17 mouse cellular contexts compared by ENCODE assay signal in the genomic region with DNA sequence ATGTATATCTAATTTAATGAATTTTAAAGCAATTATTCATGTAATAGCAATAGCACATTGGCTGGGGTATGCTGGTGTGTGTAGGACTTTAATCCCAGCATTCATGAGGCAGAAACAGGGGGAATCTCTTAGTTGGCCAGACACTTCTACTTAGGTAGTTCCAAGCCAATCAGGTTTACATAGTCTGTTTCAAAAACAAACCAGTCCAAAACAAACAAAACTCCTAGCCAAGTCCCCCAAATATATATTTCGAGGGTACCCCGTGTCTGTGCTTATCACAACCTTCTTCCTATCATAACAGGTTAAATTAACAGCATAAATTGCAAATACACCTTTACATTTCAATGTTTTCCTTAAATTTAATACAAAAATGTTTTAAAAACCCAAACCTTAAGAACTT. TPM values are rescaled to one million over a fixed set of nuclear protein-coding genes. Genes with fewer than 3 reads are reported as not detected.
DNase-seq lines count a peak whose midpoint lies in the region; ATAC-seq and TF ChIP-seq lines count a peak whose summit lies in the region.
"Had no signal": no experiment of that assay in that cellular context is flagged by ENCODE, and none has a peak within 500 bp of the region (broad histone marks: within the 10 kb centered on the region; RNA-seq: fewer than 3 reads in every experiment).

No protein-coding gene starts in this region.

- no peak overlapping the region for H3K9ac ChIP-seq in heart, adult 2 months (ENCODE audit: low read depth, low read length)
- H3K9ac ChIP-seq in lung, embryonic 14.5 days: no peak overlapping the region
- H3K9ac ChIP-seq in hindbrain, embryonic 14.5 days: no peak overlapping the region

- TF ChIP-seq POLR2A in heart, adult 2 months (IDR thresholded peaks at IDR 0.05; ENCODE audit: insufficient read depth, low read depth, low read length): no peak
- TF ChIP-seq POLR2A in myocyte (IDR thresholded peaks at IDR 0.05; ENCODE audit: insufficient read length, low read depth): no peak

- H3K4me2 ChIP-seq in lung, embryonic 14.5 days: peak overlapping the region; percentile 78
- peak overlapping the region; percentile 58 for H3K4me2 ChIP-seq in hindbrain, embryonic 14.5 days (replicated peaks)
- H3K4me2 ChIP-seq in myocyte (ENCODE audit: low read depth): peak overlapping the region; percentile 76

- no peak for ATAC-seq in lung, embryonic 14.5 days (ENCODE audit: insufficient read depth)
- ATAC-seq in hindbrain, embryonic 14.5 days (ENCODE audit: low FRiP score): no peak

- peak overlapping the region; percentile 96; the same call in 1 of the 2 replicates for H3K27ac ChIP-seq in heart, adult 2 months
- no peak overlapping the region for H3K27ac ChIP-seq in lung, embryonic 14.5 days (ENCODE audit: low read depth)
- H3K27ac ChIP-seq in hindbrain, embryonic 14.5 days: no peak overlapping the region; the same call in 1 of the 2 replicates

- H3K4me3 ChIP-seq in heart, adult 2 months: peak overlapping the region; percentile 56
- no peak overlapping the region for H3K4me3 ChIP-seq in lung, embryonic 14.5 days (ENCODE audit: low read depth, low read length)
- no peak overlapping the region; the same call in 1 of the 2 replicates for H3K4me3 ChIP-seq in hindbrain, embryonic 14.5 days (replicated peaks; ENCODE audit: low read length)
- peak overlapping the region; percentile 95 for H3K4me3 ChIP-seq in myocyte

- peaks cover 2% of the 10 kb centered on the region for H3K79me2 ChIP-seq in heart, adult 2 months (replicated peaks; ENCODE audit: control insufficient read depth, insufficient read depth, low read length)
- peaks cover 36% of the 10 kb centered on the region for H3K79me2 ChIP-seq in myocyte (ENCODE audit: control insufficient read depth, insufficient read depth)

- DNase-seq in heart, adult 2 months: no peak
- no peak for DNase-seq in heart, postnatal 36 days
- no peak for DNase-seq in lung, embryonic 14.5 days
- DNase-seq in lung, postnatal 25 days (ENCODE audit: low spot score): no peak
- DNase-seq in hindbrain, embryonic 14.5 days (ENCODE audit: low spot score): no peak
- DNase-seq in thymus, postnatal 4 days: no peak
- no peak for DNase-seq in gastrocnemius, adult 8-10 months (ENCODE audit: low spot score in 2 of 2)
- DNase-seq: adrenal gland, postnatal 14 days; B cell, adult 2 months; cerebellum, adult 11 months had no signal

- no peak for TF ChIP-seq CTCF in heart, adult 2 months (IDR thresholded peaks at IDR 0.05)
- no peak for TF ChIP-seq CTCF in lung, embryonic 14.5 days (IDR thresholded peaks at IDR 0.05; ENCODE audit: low read depth)

- H3K27me3 ChIP-seq in heart, adult 2 months (ENCODE audit: control insufficient read depth, insufficient read depth, low read length): no peaks in the 10 kb centered on the region
- no peaks in the 10 kb centered on the region for H3K27me3 ChIP-seq in lung, embryonic 14.5 days (ENCODE audit: insufficient read depth, low read length)
- no peaks in the 10 kb centered on the region for H3K27me3 ChIP-seq in hindbrain, embryonic 14.5 days (ENCODE audit: control insufficient read depth, insufficient read depth, low read length)
- H3K27me3 ChIP-seq in myocyte (ENCODE audit: control insufficient read depth, insufficient read depth, insufficient read length): no peaks in the 10 kb centered on the region
- H3K27me3 ChIP-seq: Patski had no signal

- peaks cover 6% of the 10 kb centered on the region for H3K4me1 ChIP-seq in heart, adult 2 months (ENCODE audit: control insufficient read depth, insufficient read depth, low read length)
- no peaks in the 10 kb centered on the region for H3K4me1 ChIP-seq in lung, embryonic 14.5 days (ENCODE audit: insufficient read depth)
- H3K4me1 ChIP-seq in hindbrain, embryonic 14.5 days (replicated peaks; ENCODE audit: control insufficient read depth, insufficient read depth, low read length): peaks cover 11% of the 10 kb centered on the region

- H3K36me3 ChIP-seq in heart, adult 2 months (ENCODE audit: control insufficient read depth, insufficient read depth, low read length): peaks cover 8% of the 10 kb centered on the region
- peaks cover 9% of the 10 kb centered on the region for H3K36me3 ChIP-seq in lung, embryonic 14.5 days (ENCODE audit: insufficient read depth)
- no peaks in the 10 kb centered on the region; the same call in 1 of the 2 replicates for H3K36me3 ChIP-seq in hindbrain, embryonic 14.5 days (replicated peaks; ENCODE audit: control insufficient read depth, insufficient read depth)
- H3K36me3 ChIP-seq in myocyte (ENCODE audit: control insufficient read depth, insufficient read depth): peaks cover 11% of the 10 kb centered on the region

- intact Hi-C loops in heart, adult 2 months (cut with DNase I): loop anchor here (5.0 kb wide), 2 partner anchors 117 to 173 kb away; no protein-coding TSS in a partner anchor
- intact Hi-C loops in heart, postnatal 36 days (cut with DNase I): no loop called here

- H3K9me3 ChIP-seq in lung, embryonic 14.5 days (ENCODE audit: low read depth, low read length): no peaks in the 10 kb centered on the region
- H3K9me3 ChIP-seq in hindbrain, embryonic 14.5 days (ENCODE audit: control insufficient read depth, low read length): no peaks in the 10 kb centered on the region

- no peak for TF ChIP-seq EP300 in heart, adult 2 months (IDR thresholded peaks at IDR 0.05; ENCODE audit: insufficient read depth, low read depth, low read length)

- WGBS in heart, adult 2 months: 42% methylated on average over 2 of the region's 2 CpGs
- 62% methylated on average over 2 of the region's 2 CpGs for WGBS in lung, embryonic 14.5 days
- WGBS in hindbrain, embryonic 14.5 days: 79% methylated on average over 2 of the region's 2 CpGs

- H3ac ChIP-seq in myocyte (ENCODE audit: control insufficient read depth, insufficient read length): no peak overlapping the region

TF ChIP-seq in myocyte, 11 proteins besides CTCF, POLR2A, EP300 and RAD21:
- no peak for TF ChIP-seq REST (IDR thresholded peaks at IDR 0.05; ENCODE audit: insufficient read depth, insufficient read length)
- TF ChIP-seq MYOD1 (IDR thresholded peaks at IDR 0.05; ENCODE audit: control insufficient read depth in 1 of 3, insufficient read length in 2 of 3, low read depth in 2 of 3): no peak
- no peak for TF ChIP-seq MAX (IDR thresholded peaks at IDR 0.05; ENCODE audit: low read depth)

RNA-seq across cellular contexts. Expression of a gene that starts 1.1 kb away (rescaled TPM):
- 10 to 100 TPM; 44.8 to 47.6 TPM for total RNA-seq in heart, adult 2 months (2021)
- polyA plus RNA-seq in heart, adult 2 months (2012; rRNA removed): 11.4 and 14.7 TPM in 2 replicates
- total RNA-seq in heart, postnatal 36 days (2021): 10 to 100 TPM; 46.8 to 48.3 TPM
- 6.5 and 7.5 TPM in 2 replicates for polyA plus RNA-seq in lung, embryonic 14.5 days (2014; fragmentation: Nextera tagmentation; extraction: Ambion mirVana)
- polyA plus RNA-seq in hindbrain, embryonic 14.5 days (2014; fragmentation: Nextera tagmentation; extraction: Ambion mirVana): 5.9 and 6.4 TPM in 2 replicates
- polyA plus RNA-seq in myocyte (2012; fragmentation: generic; extraction: Trizol): 9.3 TPM
- total RNA-seq in gastrocnemius, adult 8-10 months (2022): 10 to 100 TPM; 31.0 to 38.3 (median 33.6) TPM

RNA-seq across cellular contexts. Expression of a gene that starts 40.2 kb away (rescaled TPM):
- total RNA-seq in heart, adult 2 months (2021): not detected
- not detected in 2 replicates for polyA plus RNA-seq in heart, adult 2 months (2012; rRNA removed)
- not detected for total RNA-seq in heart, postnatal 36 days (2021)
- polyA plus RNA-seq in lung, embryonic 14.5 days (2014; fragmentation: Nextera tagmentation; extraction: Ambion mirVana): not detected in 2 replicates
- polyA plus RNA-seq in hindbrain, embryonic 14.5 days (2014; fragmentation: Nextera tagmentation; extraction: Ambion mirVana): 0.47 and 0.62 TPM in 2 replicates
- not detected for polyA plus RNA-seq in myocyte (2012; fragmentation: generic; extraction: Trizol)
- not detected for total RNA-seq in gastrocnemius, adult 8-10 months (2022)
- total RNA-seq: adrenal gland, postnatal 14 days; liver, adult 2 months; megakaryocyte-erythroid progenitor cell, adult 5-6 weeks had no signal
- polyA plus RNA-seq: heart, embryonic 16.5 days; kidney, postnatal 0 days; liver, adult 2 months; Patski; testis, adult 2 months had no signal

Comparison
In these comparisons a context has a peak if more than half of its experiments do, and no peak if none do; other contexts are left out.
1. H3K4me3 ChIP-seq: peak in heart, adult 2 months (single experiment) and myocyte (single experiment); none in lung, embryonic 14.5 days (single experiment) and hindbrain, embryonic 14.5 days (single experiment).
2. Peak in every context shown above with its lines, with median percentiles within 50 percentile points of each other: H3K4me2 ChIP-seq.